In the genomic region with DNA sequence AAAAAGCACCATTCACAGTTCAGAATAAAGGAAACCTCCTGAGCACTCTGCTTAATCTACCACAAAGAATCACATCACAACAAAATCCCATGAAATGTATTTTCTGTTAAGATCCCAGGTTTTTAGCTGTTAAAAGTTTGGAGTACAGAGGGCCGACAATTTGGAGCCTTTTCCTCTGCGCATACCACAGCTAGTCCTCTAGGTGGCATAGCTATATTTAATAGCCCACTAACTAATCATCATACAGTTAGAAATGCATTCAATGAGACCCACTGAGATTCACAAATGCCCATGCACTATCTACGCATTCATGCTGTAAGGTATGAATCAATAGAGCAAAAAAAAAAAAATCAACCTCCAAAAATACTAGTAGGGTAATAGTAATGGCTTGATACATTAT, we compare ENCODE assay signal across 26 mouse cellular contexts. TPM values are rescaled to one million over a fixed set of nuclear protein-coding genes. Genes with fewer than 3 reads are reported as not detected.
DNase-seq lines count a peak whose midpoint lies in the region; ATAC-seq and TF ChIP-seq lines count a peak whose summit lies in the region.
"Had no signal": no experiment of that assay in that cellular context is flagged by ENCODE, and none has a peak within 500 bp of the region (broad histone marks: within the 10 kb centered on the region; RNA-seq: fewer than 3 reads in every experiment).

No protein-coding gene starts in this region.

- no peaks in the 10 kb centered on the region for H3K9me3 ChIP-seq in MEL (replicated peaks; ENCODE audit: insufficient read depth, low read length)
- H3K9me3 ChIP-seq in limb, embryonic 10.5 days (replicated peaks) = no peaks in the 10 kb centered on the region
- H3K9me3 ChIP-seq: kidney, embryonic 15.5 days; midbrain, embryonic 12.5 days had no signal

- H3K27ac ChIP-seq in left cerebral cortex, adult 2 months = no peak overlapping the region
- no peak overlapping the region for H3K27ac ChIP-seq in MEL (ENCODE audit: control insufficient read depth, low read depth, low read length)
- H3K27ac ChIP-seq in limb, embryonic 10.5 days = no peak overlapping the region
- H3K27ac ChIP-seq: embryonic facial prominence, embryonic 12.5 days; gastrocnemius, adult 2 months; hindbrain, embryonic 10.5 days; kidney, embryonic 15.5 days; limb, embryonic 12.5 days; midbrain, embryonic 12.5 days had no signal

- H3K27me3 ChIP-seq in MEL (ENCODE audit: control insufficient read depth in 1 of 2, insufficient read depth in 2 of 2, low read length in 2 of 2) = peaks cover 3 to 4% of the 10 kb centered on the region in 2 experiments; a peak in 3 of 4 replicates
- H3K27me3 ChIP-seq in limb, embryonic 10.5 days (ENCODE audit: low read depth, poor library complexity, severe bottlenecking) = no peaks in the 10 kb centered on the region
- H3K27me3 ChIP-seq: embryonic facial prominence, embryonic 12.5 days; kidney, embryonic 15.5 days; limb, embryonic 12.5 days; midbrain, embryonic 12.5 days had no signal

- no peak for TF ChIP-seq EP300 in MEL (IDR thresholded peaks at IDR 0.05; ENCODE audit: low read depth in 1 of 2, low read length in 2 of 2)

- TF ChIP-seq RAD21 in MEL (IDR thresholded peaks at IDR 0.05; ENCODE audit: low read depth, low read length) = peak; percentile 50

- intact Hi-C loops in left cerebral cortex, adult 2 months (cut with DNase I) = no loop called here
- intact Hi-C loops in left cerebral cortex, postnatal 25 days (cut with DNase I) = no loop called here

- 78% methylated on average over 3 of the region's 3 CpGs for WGBS in limb, embryonic 10.5 days

- TF ChIP-seq POLR2A in MEL (IDR thresholded peaks at IDR 0.05; ENCODE audit: control insufficient read depth in 1 of 2, insufficient read depth in 1 of 2, low read depth in 1 of 2, low read length in 2 of 2, poor library complexity in 1 of 2) = no peak

- no peak overlapping the region for H3K4me3 ChIP-seq in left cerebral cortex, adult 2 months
- H3K4me3 ChIP-seq in MEL (ENCODE audit: control insufficient read depth in 1 of 2, insufficient read depth in 1 of 2, low read depth in 2 of 2, low read length in 2 of 2) = no peak overlapping the region
- H3K4me3 ChIP-seq in limb, embryonic 10.5 days = no peak overlapping the region
- H3K4me3 ChIP-seq: embryonic facial prominence, embryonic 12.5 days; gastrocnemius, adult 2 months; hindbrain, embryonic 10.5 days; kidney, embryonic 15.5 days; limb, embryonic 12.5 days; midbrain, embryonic 12.5 days had no signal

- H3K9ac ChIP-seq in MEL (ENCODE audit: control insufficient read depth, low read depth, low read length, poor library complexity, severe bottlenecking) = no peak overlapping the region
- H3K9ac ChIP-seq: embryonic facial prominence, embryonic 12.5 days; forebrain, postnatal 0 days; kidney, embryonic 15.5 days; limb, embryonic 12.5 days; midbrain, embryonic 12.5 days had no signal

- 0 out of 2 replicates have a peak, but pooled peaks have one; percentile 44 for ATAC-seq in megakaryocyte progenitor cell, adult 5-6 weeks (replicated peaks; ENCODE audit: poor library complexity)
- ATAC-seq in CD4-positive, CD25-positive, alpha-beta regulatory T cell, adult 4 months = no peak
- ATAC-seq: forebrain, postnatal 0 days; intestine, postnatal 0 days had no signal

- no peaks in the 10 kb centered on the region for H3K4me1 ChIP-seq in MEL (ENCODE audit: control insufficient read depth in 1 of 2, insufficient read depth in 2 of 2, low read length in 2 of 2)
- H3K4me1 ChIP-seq in limb, embryonic 10.5 days = no peaks in the 10 kb centered on the region
- H3K4me1 ChIP-seq: embryonic facial prominence, embryonic 12.5 days; hindbrain, embryonic 10.5 days; kidney, embryonic 15.5 days; limb, embryonic 12.5 days; midbrain, embryonic 12.5 days had no signal

- peak; percentile 18 for TF ChIP-seq CTCF in left cerebral cortex, adult 2 months (IDR thresholded peaks at IDR 0.05)
- TF ChIP-seq CTCF in MEL (IDR thresholded peaks at IDR 0.05 in 2 of 3, conservative IDR thresholded peaks at IDR 0.05 in 1 of 3; ENCODE audit: control insufficient read depth in 1 of 3, insufficient read depth in 1 of 3, low read depth in 2 of 3, low read length in 3 of 3, poor library complexity in 1 of 3, severe bottlenecking in 1 of 3) = peak in 2 of 3 experiments; percentile 20 to 53; a peak in 3 of 6 replicates

- no peak for DNase-seq in left cerebral cortex, adult 2 months (ENCODE audit: extremely low spot score in 1 of 2, low spot score in 2 of 2)
- DNase-seq in left cerebral cortex, postnatal 25 days (ENCODE audit: low spot score in 2 of 2) = no peak
- DNase-seq in A20 (ENCODE audit: low read depth, low spot score) (peak; percentile 12), MEL (ENCODE audit: low read depth, low spot score) (peak; percentile 30)
- DNase-seq in limb, embryonic 10.5 days (ENCODE audit: low spot score) = no peak
- DNase-seq: adrenal gland, postnatal 25 days; cerebellum, adult 11 months; cerebellum, adult 9-11 months; forebrain, postnatal 0 days; gastrocnemius, adult 2 months; lung, adult 2 months; lung, postnatal 14 days; thymus, postnatal 14 days had no signal

- H3K36me3 ChIP-seq in MEL (ENCODE audit: control insufficient read depth in 1 of 2, insufficient read depth in 2 of 2, low read length in 2 of 2) = no peaks in the 10 kb centered on the region
- H3K36me3 ChIP-seq in limb, embryonic 10.5 days = no peaks in the 10 kb centered on the region
- H3K36me3 ChIP-seq: embryonic facial prominence, embryonic 12.5 days; hindbrain, embryonic 10.5 days; kidney, embryonic 15.5 days; limb, embryonic 12.5 days; midbrain, embryonic 12.5 days had no signal

- no peaks in the 10 kb centered on the region for H3K79me2 ChIP-seq in MEL (ENCODE audit: control insufficient read depth, insufficient read depth, low read length, poor library complexity)

TF ChIP-seq in MEL, 35 proteins besides CTCF, POLR2A, EP300 and RAD21:
- peak; percentile 53 for TF ChIP-seq SMC3 (IDR thresholded peaks at IDR 0.05; ENCODE audit: low read depth, low read length)
- no peak for TF ChIP-seq ZMIZ1 (IDR thresholded peaks at IDR 0.05; ENCODE audit: low read depth, low read length)

RNA-seq across cellular contexts. Expression of a gene that starts 33.9 kb away (rescaled TPM):
- total RNA-seq in left cerebral cortex, adult 2 months (2021) = not detected
- total RNA-seq in left cerebral cortex, postnatal 25 days (2021) = not detected
- total RNA-seq in MEL (2012; rRNA removed) = 0.04 TPM in 1 of 2 replicates, not detected in the other
- under 1 TPM in 1 of 2 experiments, not detected in 1; 0.19 TPM for polyA plus RNA-seq in MEL (2012; ENCODE audit: insufficient read depth in 1 of 2, insufficient read length in 2 of 2, low read depth in 1 of 2, low replicate concordance in 2 of 2, missing spikeins in 1 of 2)
- 0.71 and 0.91 TPM in 2 replicates for total RNA-seq in megakaryocyte progenitor cell, adult 5-6 weeks (2015)
- total RNA-seq in megakaryocyte progenitor cell, adult 5-6 weeks (2017) = 0.64 and 0.67 TPM in 2 replicates
- under 1 TPM in 1 of 2 experiments, not detected in 1; 0.46 TPM for polyA plus RNA-seq in CD4-positive, CD25-positive, alpha-beta regulatory T cell, adult 4 months (2017; shearing (Covaris generic))
- polyA plus RNA-seq in limb, embryonic 10.5 days (2016; fragmentation: Nextera tagmentation; extraction: Ambion mirVana) = not detected in 2 replicates
- total RNA-seq: layer of hippocampus, postnatal 14 days had no signal
- polyA plus RNA-seq: embryonic facial prominence, embryonic 12.5 days; forebrain, embryonic 11.5 days; forebrain, postnatal 0 days; heart, embryonic 11.5 days; hindbrain, embryonic 10.5 days; intestine, postnatal 0 days; limb, embryonic 12.5 days; midbrain, embryonic 12.5 days; neural tube, embryonic 11.5 days; stomach, embryonic 14.5 days had no signal

RNA-seq across cellular contexts. Expression of a gene that starts 51.2 kb away (rescaled TPM):
- total RNA-seq in left cerebral cortex, adult 2 months (2021) = not detected
- not detected for total RNA-seq in left cerebral cortex, postnatal 25 days (2021)
- 0.04 and 0.16 TPM in 2 replicates for total RNA-seq in MEL (2012; rRNA removed)
- under 1 TPM in 1 of 2 experiments, not detected in 1; 0.13 TPM for polyA plus RNA-seq in MEL (2012; ENCODE audit: insufficient read depth in 1 of 2, insufficient read length in 2 of 2, low read depth in 1 of 2, low replicate concordance in 2 of 2, missing spikeins in 1 of 2)
- 1.1 and 1.9 TPM in 2 replicates for total RNA-seq in megakaryocyte progenitor cell, adult 5-6 weeks (2015)
- total RNA-seq in megakaryocyte progenitor cell, adult 5-6 weeks (2017) = 0.17 and 3.1 TPM in 2 replicates
- polyA plus RNA-seq in CD4-positive, CD25-positive, alpha-beta regulatory T cell, adult 4 months (2017; shearing (Covaris generic)) = not detected
- polyA plus RNA-seq in limb, embryonic 10.5 days (2016; fragmentation: Nextera tagmentation; extraction: Ambion mirVana) = not detected in 2 replicates
- total RNA-seq: adrenal gland, postnatal 25 days; gastrocnemius, adult 2 months; layer of hippocampus, postnatal 14 days had no signal
- polyA plus RNA-seq: embryonic facial prominence, embryonic 12.5 days; forebrain, embryonic 11.5 days; heart, embryonic 11.5 days; hindbrain, embryonic 10.5 days; intestine, postnatal 0 days; kidney, embryonic 15.5 days; limb, embryonic 12.5 days; midbrain, embryonic 12.5 days; neural tube, embryonic 11.5 days; stomach, embryonic 14.5 days had no signal

Comparison
In these comparisons a context has a peak if more than half of its experiments do, and no peak if none do; other contexts are left out.
1. DNase-seq: peak in A20 (single experiment) and MEL (single experiment); none in left cerebral cortex, adult 2 months (0 of 2), left cerebral cortex, postnatal 25 days (0 of 2) and limb, embryonic 10.5 days (single experiment).